Mouse (Mus musculus) stomach, postnatal 0 days (tissue): ENCODE measurements around the gene Snx9.

Experiments
- CTCF ChIP-seq: IDR thresholded peaks from 2 replicates; pipeline ENCODE4 v1.5.1; 2016; ENCODE audit warnings: antibody characterized with exemption, low read depth, mild to moderate bottlenecking, moderate library complexity
- EP300 ChIP-seq: optimal IDR thresholded peaks from 2 replicates; pipeline ENCODE3; 2016; ENCODE audit warnings: antibody characterized with exemption

DNA sequence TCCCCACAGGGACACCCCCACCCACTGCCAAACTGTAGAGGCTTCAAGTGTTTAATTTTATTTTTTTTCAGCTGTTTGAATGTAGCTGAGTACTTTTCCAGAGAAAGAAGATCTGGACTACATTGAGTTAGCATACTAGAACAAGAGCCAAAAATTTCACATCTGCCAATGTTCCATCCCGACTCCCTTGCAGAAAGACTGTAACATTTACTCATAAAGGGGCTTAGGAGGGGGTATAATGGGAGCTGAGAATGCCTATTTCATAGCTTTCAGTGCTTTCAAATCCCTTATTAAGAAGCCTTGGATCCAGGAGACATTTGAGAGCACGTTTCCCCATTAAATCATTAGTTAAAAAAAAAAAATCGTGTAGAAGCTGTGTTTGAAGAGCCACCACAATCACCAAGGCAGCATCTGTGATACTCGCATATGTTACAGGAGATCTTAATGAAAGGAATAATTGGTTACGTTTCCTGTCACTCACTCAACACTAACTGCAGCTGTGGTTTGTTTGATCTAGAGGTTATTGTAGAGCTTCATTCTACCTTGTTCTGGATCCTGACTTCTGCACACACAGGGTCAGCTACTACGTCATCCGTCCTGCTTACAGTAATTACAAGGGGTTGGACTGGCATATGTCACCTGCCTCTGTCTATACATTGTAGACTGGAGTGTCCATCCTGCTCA lies 35.8 kb upstream of the Snx9 start:
- no peak for TF ChIP-seq CTCF
- TF ChIP-seq EP300, result no peak
